Mouse (Mus musculus): Measurements from ENCODE around the gene Ccdc6. TPM values are rescaled to one million over a fixed set of nuclear protein-coding genes. Genes with fewer than 3 reads are reported as not detected.
A peak's percentile ranks its signal among the peaks of the same experiment; 100 is the strongest.
"Not testable (repeated sequence)": the region's sequence is repeated elsewhere in the genome, so short reads cannot be mapped to it uniquely, and the experiment has no call there.

The Ccdc6 gene
- polyA plus RNA-seq, 1 experiment from 2014 or later: 16.0 TPM

DNA sequence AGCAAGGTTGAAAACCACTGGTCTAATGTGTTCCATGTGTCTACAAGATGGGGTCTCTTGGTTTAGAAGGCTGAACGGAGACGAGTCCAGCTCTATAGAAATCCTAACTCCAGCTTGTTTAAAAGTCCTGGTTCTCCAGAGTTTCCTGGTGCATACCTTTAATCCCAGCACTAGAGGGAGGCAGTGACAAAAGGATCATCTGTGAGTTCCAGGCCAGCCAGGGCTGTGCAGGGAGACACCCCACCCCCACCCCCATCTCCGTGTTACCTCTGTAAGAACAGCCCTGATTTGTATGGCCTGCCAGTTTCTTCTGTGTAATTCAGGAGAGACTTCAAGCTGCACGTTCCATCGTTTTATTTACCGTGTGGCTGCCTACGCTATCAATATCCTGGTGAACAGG, 98.9 kb downstream of the Ccdc6 start:
- 58% methylated on average over 7 of the region's 7 CpGs for WGBS
- H3K27ac ChIP-seq: no peak overlapping the region
- DNase-seq (ENCODE audit: low spot score): no peak

GRCm38 (mm10) chr10:70196666-70197065, 99.7 kb downstream of the Ccdc6 start:
- H3K4me1 ChIP-seq: peaks cover 4% of the 10 kb centered on the region; the same call in 1 of the 2 replicates
- H3K36me3 ChIP-seq: peaks cover 20% of the 10 kb centered on the region
- no peaks in the 10 kb centered on the region for H3K9me3 ChIP-seq
- no peak overlapping the region for H3K27ac ChIP-seq
- no peaks in the 10 kb centered on the region for H3K27me3 ChIP-seq (ENCODE audit: insufficient read depth, poor library complexity, severe bottlenecking)
- 87% methylated on average over 6 of the region's 6 CpGs for WGBS
- no peak for DNase-seq (ENCODE audit: low spot score)
- H3K4me3 ChIP-seq: no peak overlapping the region

More for the DNA sequence above, 98.9 kb downstream of the Ccdc6 start:
- no peak overlapping the region for H3K4me3 ChIP-seq
- peaks cover 26% of the 10 kb centered on the region for H3K36me3 ChIP-seq
- H3K4me1 ChIP-seq: peaks cover 4% of the 10 kb centered on the region; the same call in 1 of the 2 replicates
- no peaks in the 10 kb centered on the region for H3K27me3 ChIP-seq (ENCODE audit: insufficient read depth, poor library complexity, severe bottlenecking)
- no peaks in the 10 kb centered on the region for H3K9me3 ChIP-seq

GRCm38 (mm10) chr10:70197601-70198000, 100.7 kb downstream of the Ccdc6 start:
- WGBS: 82% methylated on average over 2 of the region's 2 CpGs
- Histone ChIP-seq H3K27ac (no peak overlapping the region), H3K4me1 (peaks cover 4% of the 10 kb centered on the region; the same call in 1 of the 2 replicates), H3K27me3 (ENCODE audit: insufficient read depth, poor library complexity, severe bottlenecking) (no peaks in the 10 kb centered on the region), H3K4me3 (no peak overlapping the region), H3K9me3 (no peaks in the 10 kb centered on the region), H3K36me3 (peaks cover 17% of the 10 kb centered on the region)
- DNase-seq (ENCODE audit: low spot score): no peak

DNA sequence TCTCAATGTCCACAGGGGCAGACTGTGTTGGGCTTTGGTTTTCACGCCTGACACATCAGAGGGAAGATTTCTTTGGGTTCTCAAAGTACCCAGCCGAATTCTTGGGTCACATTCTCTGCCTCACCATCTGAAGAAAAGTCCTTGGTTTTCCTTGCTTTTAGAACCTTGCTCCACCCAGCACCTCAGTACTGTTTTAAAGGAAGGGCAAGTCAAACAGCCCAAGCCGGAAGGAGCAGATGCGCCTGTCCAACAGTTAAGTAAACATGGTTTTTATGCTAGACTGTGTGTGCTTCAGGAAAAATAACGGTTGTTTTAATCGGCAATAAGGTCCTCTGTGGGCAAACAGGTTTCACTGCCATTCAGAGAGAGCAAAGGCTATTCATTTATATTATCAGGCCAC, 101.1 kb downstream of the Ccdc6 start:
- no peaks in the 10 kb centered on the region for H3K9me3 ChIP-seq
- 76% methylated on average over 6 of the region's 6 CpGs for WGBS
- no peak overlapping the region for H3K4me3 ChIP-seq

GRCm38 (mm10) chr10:70198951-70199463, 102.1 kb downstream of the Ccdc6 start:
- H3K27me3 ChIP-seq (ENCODE audit: insufficient read depth, poor library complexity, severe bottlenecking): no peaks in the 10 kb centered on the region
- H3K9me3 ChIP-seq: no peaks in the 10 kb centered on the region
- H3K4me1 ChIP-seq: peaks cover 4% of the 10 kb centered on the region; the same call in 1 of the 2 replicates
- 88% methylated on average over 7 of the region's 7 CpGs for WGBS
- peaks cover 3% of the 10 kb centered on the region; the same call in 1 of the 2 replicates for H3K36me3 ChIP-seq
- H3K27ac ChIP-seq: no peak overlapping the region
- no peak overlapping the region for H3K4me3 ChIP-seq
- DNase-seq (ENCODE audit: low spot score): no peak

More for the DNA sequence above, 101.1 kb downstream of the Ccdc6 start:
- no peak for DNase-seq (ENCODE audit: low spot score)
- H3K27ac ChIP-seq: no peak overlapping the region
- H3K4me1 ChIP-seq: peaks cover 4% of the 10 kb centered on the region; the same call in 1 of the 2 replicates
- H3K36me3 ChIP-seq: peaks cover 12% of the 10 kb centered on the region
- H3K27me3 ChIP-seq (ENCODE audit: insufficient read depth, poor library complexity, severe bottlenecking): no peaks in the 10 kb centered on the region

DNA sequence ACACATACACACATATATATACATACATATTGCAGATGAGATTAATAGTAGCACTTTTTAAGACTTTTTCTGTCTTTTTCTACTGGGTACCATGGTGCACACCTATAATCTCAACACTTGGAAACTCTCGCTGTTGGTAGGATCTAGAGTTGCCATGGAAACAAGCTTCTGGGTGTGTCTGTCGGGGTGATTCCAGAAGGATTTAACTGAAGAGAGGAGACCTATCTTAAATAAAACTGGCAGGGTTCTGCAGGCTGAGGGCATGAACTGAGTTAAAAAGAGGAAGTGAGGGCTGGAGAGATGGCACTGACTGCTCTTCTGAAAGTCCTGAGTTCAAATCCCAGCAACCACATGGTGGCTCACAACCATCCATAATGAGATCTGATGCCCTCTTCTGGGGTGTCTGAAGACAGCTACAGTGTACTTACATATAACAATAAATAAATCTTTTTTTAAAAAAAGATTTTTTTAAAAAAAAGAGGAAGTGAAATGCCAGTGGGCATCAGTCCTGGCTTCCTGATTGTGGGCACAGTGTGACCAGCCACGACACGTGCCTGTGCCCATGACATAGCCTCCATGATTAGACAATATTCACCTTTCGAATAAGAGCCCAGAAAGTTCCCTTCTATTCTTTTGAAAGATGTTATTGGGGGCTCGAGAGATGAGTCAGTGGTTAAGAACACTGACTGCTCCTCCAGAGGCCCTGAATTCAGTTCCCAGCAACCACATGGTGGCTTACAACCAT, 102.7 kb downstream of the Ccdc6 start:
- Histone ChIP-seq H3K27me3 (ENCODE audit: insufficient read depth, poor library complexity, severe bottlenecking) (no peaks in the 10 kb centered on the region), H3K27ac (no peak overlapping the region), H3K4me1 (peaks cover 4% of the 10 kb centered on the region; the same call in 1 of the 2 replicates), H3K36me3 (no peaks in the 10 kb centered on the region), H3K9me3 (no peaks in the 10 kb centered on the region), H3K4me3 (no peak overlapping the region)
- WGBS: 82% methylated on average over 6 of the region's 6 CpGs
- no peak for DNase-seq (ENCODE audit: low spot score)

DNA sequence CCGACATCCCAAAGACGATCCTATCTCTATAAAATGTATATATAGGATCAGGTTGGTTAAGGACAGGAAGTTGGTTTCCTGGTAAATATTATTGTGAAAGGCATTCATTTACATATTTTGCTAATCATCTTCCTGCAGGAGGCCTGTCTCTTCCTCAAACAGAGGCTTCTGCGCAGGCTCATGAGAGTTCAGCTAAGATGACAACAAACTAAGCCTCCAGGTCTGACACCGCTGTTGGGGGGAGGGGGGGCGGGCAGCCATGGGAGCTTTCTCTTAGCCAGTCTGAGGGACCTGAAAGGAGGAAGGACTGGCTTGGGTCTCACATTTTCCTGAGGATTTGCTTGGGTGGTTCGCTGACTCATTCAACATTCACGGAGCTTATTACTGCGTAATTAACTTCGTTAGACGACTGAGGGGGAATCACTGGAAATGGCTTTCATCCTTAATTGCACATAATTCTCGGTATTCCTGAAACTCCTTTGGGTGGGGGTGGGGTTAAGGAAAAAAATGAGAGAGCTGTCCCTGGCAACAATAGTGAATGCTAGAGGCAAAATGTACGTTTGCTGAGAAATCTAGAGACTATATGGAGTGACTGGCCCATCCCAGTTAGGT, 104.1 kb downstream of the Ccdc6 start:
- WGBS: 77% methylated on average over 12 of the region's 12 CpGs
- Histone ChIP-seq H3K9me3 (no peaks in the 10 kb centered on the region), H3K4me1 (no peaks in the 10 kb centered on the region; the same call in 1 of the 2 replicates), H3K27ac (no peak overlapping the region), H3K4me3 (no peak overlapping the region), H3K27me3 (ENCODE audit: insufficient read depth, poor library complexity, severe bottlenecking) (no peaks in the 10 kb centered on the region), H3K36me3 (no peaks in the 10 kb centered on the region)
- no peak for DNase-seq (ENCODE audit: low spot score)

- H3K27ac ChIP-seq: no peak within 1 kb of the TSS
- DNase-seq (ENCODE audit: low spot score): no peak
Observed at GRCm38 (mm10) chr10:70204505-70205399, 107.8 kb downstream of the Ccdc6 start, which contains the start of gene Mrln. Gene Mrln (plus strand): TSS chr10:70204664.

DNA sequence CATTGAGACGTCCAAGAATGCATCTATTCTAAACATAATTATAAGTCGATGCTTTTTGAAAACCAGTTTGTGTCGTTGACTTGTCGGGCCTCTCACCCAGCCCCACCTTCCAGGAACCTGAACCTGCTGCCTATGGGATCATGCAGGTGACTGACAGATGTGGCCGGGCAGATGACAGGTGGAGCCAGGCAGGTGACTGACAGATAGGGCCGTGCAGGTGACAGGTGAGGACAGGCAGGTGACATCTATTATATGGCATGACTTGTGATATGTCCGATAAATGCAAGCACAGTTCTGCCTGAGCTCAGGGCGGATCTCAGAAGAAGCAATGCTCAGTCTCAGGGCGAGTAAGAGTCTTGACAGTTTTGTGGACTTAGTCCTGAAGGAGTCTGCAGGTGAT, 114.4 kb downstream of the Ccdc6 start:
- H3K27me3 ChIP-seq (ENCODE audit: insufficient read depth, poor library complexity, severe bottlenecking): no peaks in the 10 kb centered on the region
- H3K36me3 ChIP-seq: no peaks in the 10 kb centered on the region
- no peaks in the 10 kb centered on the region for H3K9me3 ChIP-seq
- no peak overlapping the region for H3K4me3 ChIP-seq
- no peak overlapping the region for H3K27ac ChIP-seq
- DNase-seq (ENCODE audit: low spot score): no peak
- no peaks in the 10 kb centered on the region for H3K4me1 ChIP-seq
- 79% methylated on average over 9 of the region's 9 CpGs for WGBS

More at GRCm38 (mm10) chr10:70204505-70205399, 107.8 kb downstream of the Ccdc6 start, which contains the start of gene Mrln:
- H3K4me3 ChIP-seq: no peak within 1 kb of the TSS
- H3K9me3 ChIP-seq: no peaks in the 10 kb centered on the region
- H3K27me3 ChIP-seq (ENCODE audit: insufficient read depth, poor library complexity, severe bottlenecking): no peaks in the 10 kb centered on the region
- WGBS: 75% methylated on average over 17 of the region's 17 CpGs
- H3K36me3 ChIP-seq: no peaks in the 10 kb centered on the region
- H3K4me1 ChIP-seq: no peaks in the 10 kb centered on the region; the same call in 1 of the 2 replicates

GRCm38 (mm10) chr10:70220971-70221370, 124.0 kb downstream of the Ccdc6 start:
- no peaks in the 10 kb centered on the region for H3K36me3 ChIP-seq
- H3K27me3 ChIP-seq (ENCODE audit: insufficient read depth, poor library complexity, severe bottlenecking): no peaks in the 10 kb centered on the region
- H3K9me3 ChIP-seq: no peaks in the 10 kb centered on the region
- H3K4me3 ChIP-seq: no peak overlapping the region
- WGBS: 71% methylated on average over 5 of the region's 5 CpGs
- H3K27ac ChIP-seq: no peak overlapping the region
- DNase-seq (ENCODE audit: low spot score): no peak
- H3K4me1 ChIP-seq: no peaks in the 10 kb centered on the region

DNA sequence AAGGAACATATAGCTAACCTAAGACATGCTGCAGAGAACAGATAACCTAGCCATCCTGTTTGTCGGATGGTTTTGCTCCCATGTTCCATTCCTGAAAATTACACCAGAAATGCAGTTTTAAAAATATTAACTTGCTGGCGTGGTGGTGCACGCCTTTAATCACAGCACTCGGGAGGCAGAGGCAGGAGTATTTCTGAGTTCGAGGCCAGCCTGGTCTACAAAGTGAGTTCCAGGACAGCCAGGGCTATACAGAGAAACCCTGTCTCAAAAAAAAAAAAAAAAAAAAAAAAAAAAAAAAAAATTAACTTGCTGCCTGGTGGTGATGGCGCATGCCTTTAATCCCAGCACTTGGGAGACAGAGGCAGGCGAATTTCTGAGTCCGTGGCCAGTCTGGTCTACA, 125.3 kb downstream of the Ccdc6 start:
- H3K9me3 ChIP-seq: not testable (repeated sequence)

GRCm38 (mm10) chr10:70224571-70224970, 127.7 kb downstream of the Ccdc6 start:
- H3K4me1 ChIP-seq: no peaks in the 10 kb centered on the region
- DNase-seq (ENCODE audit: low spot score): no peak
- 89% methylated on average over 6 of the region's 6 CpGs for WGBS
- no peaks in the 10 kb centered on the region for H3K27me3 ChIP-seq (ENCODE audit: insufficient read depth, poor library complexity, severe bottlenecking)
- H3K4me3 ChIP-seq: no peak overlapping the region
- no peaks in the 10 kb centered on the region for H3K9me3 ChIP-seq
- no peak overlapping the region for H3K27ac ChIP-seq
- no peaks in the 10 kb centered on the region for H3K36me3 ChIP-seq

More for the DNA sequence above, 125.3 kb downstream of the Ccdc6 start:
- H3K36me3 ChIP-seq; H3K4me3 ChIP-seq; H3K27ac ChIP-seq; H3K4me1 ChIP-seq; H3K27me3 ChIP-seq (ENCODE audit: insufficient read depth, poor library complexity, severe bottlenecking): not testable (repeated sequence)
- DNase-seq (ENCODE audit: low spot score): peak; percentile 19
- 89% methylated on average over 8 of the region's 8 CpGs for WGBS

Measured in heart, embryonic 10.5 days (tissue).